Mouse (Mus musculus): ENCODE data around the gene Zfp91. TPM values are rescaled to one million over a fixed set of nuclear protein-coding genes. Genes with fewer than 3 reads are reported as not detected.

Zfp91 gene
- polyA plus RNA-seq, 1 experiment = 35.6 TPM

GRCm38 (mm10) chr19:12756286-12756685 lies 39.6 kb downstream of the Zfp91 start:
- TF ChIP-seq GATA1 (IDR thresholded peaks at IDR 0.05; ENCODE audit: low read length) = no peak

GRCm38 (mm10) chr19:12731950-12732349 lies 64.0 kb downstream of the Zfp91 start:
- no peak for TF ChIP-seq GATA1 (IDR thresholded peaks at IDR 0.05; ENCODE audit: low read length)

GRCm38 (mm10) chr19:12731036-12731435 lies 64.9 kb downstream of the Zfp91 start:
- no peak for TF ChIP-seq GATA1 (IDR thresholded peaks at IDR 0.05; ENCODE audit: low read length)

GRCm38 (mm10) chr19:12725851-12726250 lies 70.1 kb downstream of the Zfp91 start:
- TF ChIP-seq GATA1 (IDR thresholded peaks at IDR 0.05; ENCODE audit: low read length) = no peak

- no peak for TF ChIP-seq GATA1 (IDR thresholded peaks at IDR 0.05; ENCODE audit: low read length)
Observed at GRCm38 (mm10) chr19:12722308-12722707, 73.6 kb downstream of the Zfp91 start.

- no peak for TF ChIP-seq GATA1 (IDR thresholded peaks at IDR 0.05; ENCODE audit: low read length)
Observed at GRCm38 (mm10) chr19:12720463-12720862, 75.5 kb downstream of the Zfp91 start.

- TF ChIP-seq GATA1 (IDR thresholded peaks at IDR 0.05; ENCODE audit: low read length) = no peak
Observed at GRCm38 (mm10) chr19:12719189-12719588, 76.7 kb downstream of the Zfp91 start.

Other genes starting within 250 kb of the Zfp91 start
- gene Gm4952, start 196.2 kb downstream of the Zfp91 start, polyA plus RNA-seq (2012) = not detected in 2 replicates
- not detected in 2 replicates for gene Glyat, start 162.8 kb downstream of the Zfp91 start, polyA plus RNA-seq (2012)
- not detected in 2 replicates for gene Olfr1442, start 125.7 kb downstream of the Zfp91 start, polyA plus RNA-seq (2012)
- gene Olfr1443, start 118.0 kb downstream of the Zfp91 start, polyA plus RNA-seq (2012) = not detected in 2 replicates
- gene Keg1, start 100.3 kb downstream of the Zfp91 start, polyA plus RNA-seq (2012) = not detected in 2 replicates
- 0.08 TPM in 1 of 2 replicates, not detected in the other for gene Cntf, start 30.5 kb downstream of the Zfp91 start, polyA plus RNA-seq (2012)
- gene Lpxn, start 67 bp upstream of the Zfp91 start, polyA plus RNA-seq (2012) = 0.04 TPM in 1 of 2 replicates, not detected in the other
- gene Gm5244, start 50.6 kb upstream of the Zfp91 start, polyA plus RNA-seq (2012) = not detected in 2 replicates
- not detected in 2 replicates for gene Olfr1444, start 61.2 kb upstream of the Zfp91 start, polyA plus RNA-seq (2012)
- gene Olfr1445, start 87.7 kb upstream of the Zfp91 start, polyA plus RNA-seq (2012) = not detected in 2 replicates
- not detected in 2 replicates for gene Olfr1446, start 97.4 kb upstream of the Zfp91 start, polyA plus RNA-seq (2012)
- gene Olfr1447, start 107.6 kb upstream of the Zfp91 start, polyA plus RNA-seq (2012) = not detected in 2 replicates
- not detected in 2 replicates for gene Olfr1448, start 128.3 kb upstream of the Zfp91 start, polyA plus RNA-seq (2012)
- not detected in 2 replicates for gene Olfr1449, start 134.7 kb upstream of the Zfp91 start, polyA plus RNA-seq (2012)
- not detected in 2 replicates for gene Olfr1450, start 154.1 kb upstream of the Zfp91 start, polyA plus RNA-seq (2012)
- gene Olfr1451, start 198.9 kb upstream of the Zfp91 start, polyA plus RNA-seq (2012) = not detected in 2 replicates
- not detected in 2 replicates for gene Olfr1453, start 232.2 kb upstream of the Zfp91 start, polyA plus RNA-seq (2012)